Mouse (Mus musculus) C2C12 (cell line): ENCODE measurements around the gene Trmt1. TPM values are rescaled to one million over a fixed set of nuclear protein-coding genes. Genes with fewer than 3 reads are reported as not detected.

Source experiments
- H3K27me3 ChIP-seq: one replicate; pipeline ENCODE4 v1.6.1; 2011; ENCODE audit not compliant: control insufficient read depth, insufficient read depth, insufficient read length
- H3K36me3 ChIP-seq: one replicate; pipeline ENCODE4 v1.6.1; 2011; ENCODE audit not compliant: control insufficient read depth, insufficient read depth
- H3K4me3 ChIP-seq: one replicate; pipeline ENCODE4 v1.5.1; 2011; ENCODE audit warnings: mild to moderate bottlenecking, control low read depth; ENCODE audit not compliant: poor library complexity, insufficient read depth, severe bottlenecking
- H3K79me2 ChIP-seq: one replicate; pipeline ENCODE4 v1.6.1; 2011; ENCODE audit not compliant: control insufficient read depth, insufficient read depth
- H3K79me3 ChIP-seq: one replicate; pipeline ENCODE4 v1.6.1; 2011; ENCODE audit warnings: low read depth, control low read depth
- H3ac ChIP-seq: one replicate; pipeline ENCODE3; 2011; ENCODE audit warnings: low read depth; ENCODE audit not compliant: control insufficient read depth, insufficient read length
- CEBPB ChIP-seq: IDR thresholded peaks from one replicate; pipeline ENCODE4 v1.6.1; 2011; ENCODE audit warnings: low read depth, mild to moderate bottlenecking, control low read depth, moderate library complexity
- CTCF ChIP-seq: IDR thresholded peaks from one replicate; pipeline ENCODE4 v1.5.1; 2011; ENCODE audit not compliant: control insufficient read depth, insufficient read depth, insufficient read length
- FOSL1 ChIP-seq: IDR thresholded peaks from one replicate; pipeline ENCODE4 v1.8.0; 2011; ENCODE audit warnings: mild to moderate bottlenecking, low read length; ENCODE audit not compliant: poor library complexity, insufficient read depth, severe bottlenecking
- MAX ChIP-seq: IDR thresholded peaks from one replicate; pipeline ENCODE4 v1.6.1; 2011; ENCODE audit warnings: mild to moderate bottlenecking, control low read depth
- MYOD1 ChIP-seq: IDR thresholded peaks from one replicate; pipeline ENCODE4 v1.6.1; 2011; ENCODE audit warnings: low read depth; ENCODE audit not compliant: control insufficient read depth, insufficient read length
- MYOG ChIP-seq: IDR thresholded peaks from one replicate; pipeline ENCODE4 v1.6.1; 2011; ENCODE audit not compliant: control insufficient read depth, insufficient read length; ENCODE audit errors: extremely low read depth
- USF1 ChIP-seq: IDR thresholded peaks from one replicate; pipeline ENCODE4 v1.6.1; 2011; ENCODE audit warnings: low read depth, mild to moderate bottlenecking, control low read depth, moderate library complexity
- polyA plus RNA-seq: library from polyadenylated mRNA; unstranded; fragments of >200 nt; fragmentation: generic; extraction: Trizol; gene quantifications from one replicate; pipeline ENCODE4 v1.2.1, GENCODE M21; 2012; ENCODE audit warnings: missing spikeins

Gene Trmt1
- polyA plus RNA-seq, 1 experiment, result 117 TPM

- H3K79me2 ChIP-seq, result no peaks in the 10 kb centered on the region
- H3K79me3 ChIP-seq, result no peaks in the 10 kb centered on the region
- no peak overlapping the region for H3K4me3 ChIP-seq
- no peaks in the 10 kb centered on the region for H3K27me3 ChIP-seq
- TF ChIP-seq MYOG, result no peak
- no peak for TF ChIP-seq FOSL1
- TF ChIP-seq USF1, result no peak
- no peak for TF ChIP-seq MYOD1
- no peak for TF ChIP-seq CTCF
- TF ChIP-seq MAX, result no peak
- TF ChIP-seq CEBPB, result no peak
- peaks cover 64% of the 10 kb centered on the region for H3K36me3 ChIP-seq
- H3ac ChIP-seq, result no peak overlapping the region
These were observed 11.3 kb downstream of the Trmt1 start for GRCm38 (mm10) chr8:84697166-84698130.

GRCm38 (mm10) chr8:84698288-84698687, 12.2 kb downstream of the Trmt1 start:
- TF ChIP-seq FOSL1, result no peak
- no peak for TF ChIP-seq MYOG
- no peak for TF ChIP-seq CEBPB
- no peak for TF ChIP-seq CTCF
- no peak for TF ChIP-seq MYOD1
- TF ChIP-seq MAX, result no peak
- no peak for TF ChIP-seq USF1
- Histone ChIP-seq H3K4me3 (no peak overlapping the region), H3ac (no peak overlapping the region), H3K27me3 (no peaks in the 10 kb centered on the region), H3K36me3 (peaks cover 55% of the 10 kb centered on the region), H3K79me3 (no peaks in the 10 kb centered on the region), H3K79me2 (no peaks in the 10 kb centered on the region)

GRCm38 (mm10) chr8:84698929-84699401, 12.9 kb downstream of the Trmt1 start:
- H3K79me2 ChIP-seq, result no peaks in the 10 kb centered on the region
- H3ac ChIP-seq, result no peak overlapping the region
- H3K27me3 ChIP-seq, result no peaks in the 10 kb centered on the region
- no peak for TF ChIP-seq MYOD1
- no peak for TF ChIP-seq FOSL1
- TF ChIP-seq CTCF, result no peak
- no peak for TF ChIP-seq MYOG
- no peak for TF ChIP-seq CEBPB
- no peak for TF ChIP-seq MAX
- TF ChIP-seq USF1, result no peak
- no peaks in the 10 kb centered on the region for H3K79me3 ChIP-seq
- H3K36me3 ChIP-seq, result peaks cover 50% of the 10 kb centered on the region
- H3K4me3 ChIP-seq, result no peak overlapping the region

GRCm38 (mm10) chr8:84699861-84700322, 13.8 kb downstream of the Trmt1 start:
- Histone ChIP-seq H3K36me3 (peaks cover 52% of the 10 kb centered on the region), H3K79me2 (no peaks in the 10 kb centered on the region), H3K4me3 (no peak overlapping the region), H3K79me3 (no peaks in the 10 kb centered on the region), H3ac (no peak overlapping the region), H3K27me3 (no peaks in the 10 kb centered on the region)
- TF ChIP-seq FOSL1 (no peak), CTCF (peak; percentile 48)

- TF ChIP-seq CTCF (no peak), USF1 (no peak), MYOD1 (no peak), MYOG (no peak), CEBPB (no peak), FOSL1 (no peak), MAX (no peak)
- Histone ChIP-seq H3K4me3 (no peak overlapping the region), H3ac (no peak overlapping the region), H3K27me3 (no peaks in the 10 kb centered on the region), H3K79me2 (no peaks in the 10 kb centered on the region), H3K36me3 (peaks cover 48% of the 10 kb centered on the region), H3K79me3 (no peaks in the 10 kb centered on the region)
These were observed 14.4 kb downstream of the Trmt1 start for GRCm38 (mm10) chr8:84700526-84700925.
